Mouse (Mus musculus) neural tube, embryonic 13.5 days (tissue): ENCODE results near the gene Smg6. TPM values are rescaled to one million over a fixed set of nuclear protein-coding genes. Genes with fewer than 3 reads are reported as not detected.

Experiments used
- ATAC-seq: fragments of 200-750 bp; cut with Nextera tagmentation; 2 replicates; pipeline ENCODE4 v1.8.0; 2017; ENCODE audit warnings: low read depth, mild to moderate bottlenecking, moderate TSS enrichment, moderate library complexity
- H3K27ac ChIP-seq: fragments of 300-500 bp; sonication (generic); replicated peaks from 2 replicates; pipeline ENCODE4 v1.5.1; 2015; ENCODE audit warnings: moderate library complexity, mild to moderate bottlenecking, inconsistent platforms
- H3K27me3 ChIP-seq: fragments of 300-500 bp; sonication (generic); 2 replicates; pipeline ENCODE4 v1.6.1; 2015; ENCODE audit warnings: mild to moderate bottlenecking, inconsistent platforms
- H3K36me3 ChIP-seq: fragments of 300-500 bp; sonication (generic); 2 replicates; pipeline ENCODE4 v1.6.1; 2015; ENCODE audit warnings: mild to moderate bottlenecking, inconsistent platforms
- H3K4me1 ChIP-seq: fragments of 300-500 bp; sonication (generic); replicated peaks from 2 replicates; pipeline ENCODE4 v1.6.1; 2015; ENCODE audit warnings: inconsistent platforms
- H3K4me2 ChIP-seq: fragments of 300-500 bp; sonication (generic); 2 replicates; pipeline ENCODE4 v1.6.1; 2015; ENCODE audit warnings: inconsistent platforms, mild to moderate bottlenecking, moderate library complexity
- H3K4me3 ChIP-seq: fragments of 300-500 bp; sonication (generic); 2 replicates; pipeline ENCODE4 v1.5.1; 2015; ENCODE audit warnings: mild to moderate bottlenecking, inconsistent platforms
- H3K9ac ChIP-seq: fragments of 300-500 bp; sonication (generic); 2 replicates; pipeline ENCODE4 v1.6.1; 2015; ENCODE audit warnings: moderate library complexity, mild to moderate bottlenecking, inconsistent platforms
- H3K9me3 ChIP-seq: fragments of 300-500 bp; sonication (generic); 2 replicates; pipeline ENCODE4 v1.6.1; 2016; ENCODE audit warnings: inconsistent platforms
- WGBS: fragments of 180-500 bp; shearing (Covaris S2); methylation state at CpG from one replicate; pipeline ENCODE4 v1.1.7; 2015; 5-methylcytosine and 5-hydroxymethylcytosine counted together
- polyA plus RNA-seq: library from polyadenylated mRNA; unstranded; fragments of >200 nt; fragmentation: Nextera tagmentation; extraction: Ambion mirVana; gene quantifications from 2 replicates; pipeline ENCODE4 v1.2.1, GENCODE M21; 2015

Smg6 gene
- polyA plus RNA-seq, 1 experiment from 2014 or later, result 17.4 TPM

- WGBS, result 50% methylated on average over 12 of the region's 12 CpGs
- Histone ChIP-seq H3K9ac (peak overlapping the region; percentile 87), H3K9me3 (no peaks in the 10 kb centered on the region), H3K27me3 (peaks cover 8% of the 10 kb centered on the region), H3K4me1 (peaks cover 38% of the 10 kb centered on the region), H3K36me3 (peaks cover 36% of the 10 kb centered on the region), H3K4me3 (peak overlapping the region; percentile 82), H3K4me2 (peak overlapping the region; percentile 98), H3K27ac (peak overlapping the region; percentile 90)
- no peak for ATAC-seq
Observed at GRCm38 (mm10) chr11:75178011-75178410, 252.4 kb downstream of the Smg6 start.

- Histone ChIP-seq H3K36me3 (peaks cover 36% of the 10 kb centered on the region), H3K4me3 (peak within 1 kb of the TSS; percentile 82), H3K27me3 (peaks cover 8% of the 10 kb centered on the region), H3K4me2 (peak within 1 kb of the TSS; percentile 98), H3K27ac (peak within 1 kb of the TSS; percentile 90), H3K4me1 (peaks cover 42% of the 10 kb centered on the region), H3K9ac (peak within 1 kb of the TSS; percentile 87), H3K9me3 (no peaks in the 10 kb centered on the region)
- ATAC-seq, result peak; percentile 95
- WGBS, result under 1% methylated on average over 33 of the region's 33 CpGs
Observed at GRCm38 (mm10) chr11:75178672-75179208, 253.1 kb downstream of the Smg6 start, which contains the start of gene Ovca2. TSS of gene Ovca2 (minus strand) at chr11:75178835.

GRCm38 (mm10) chr11:75183917-75184570, 258.4 kb downstream of the Smg6 start:
- H3K4me2 ChIP-seq, result no peak overlapping the region
- no peaks in the 10 kb centered on the region for H3K9me3 ChIP-seq
- H3K4me3 ChIP-seq, result no peak overlapping the region
- no peak for ATAC-seq
- H3K27me3 ChIP-seq, result no peaks in the 10 kb centered on the region
- WGBS, result 82% methylated on average over 2 of the region's 2 CpGs
- H3K27ac ChIP-seq, result peak overlapping the region; percentile 67
- 0 out of 2 replicates have a peak overlapping the region, but pooled peaks have one; percentile 34 for H3K9ac ChIP-seq
- H3K36me3 ChIP-seq, result peaks cover 16% of the 10 kb centered on the region; the same call in 1 of the 2 replicates
- peaks cover 51% of the 10 kb centered on the region for H3K4me1 ChIP-seq

GRCm38 (mm10) chr11:75184573-75184972, 258.9 kb downstream of the Smg6 start:
- H3K4me3 ChIP-seq, result no peak overlapping the region
- H3K9me3 ChIP-seq, result no peaks in the 10 kb centered on the region
- H3K36me3 ChIP-seq, result peaks cover 16% of the 10 kb centered on the region; the same call in 1 of the 2 replicates
- ATAC-seq, result no peak
- peak overlapping the region; percentile 34; the same call in 1 of the 2 replicates for H3K9ac ChIP-seq
- H3K27ac ChIP-seq, result peak overlapping the region; percentile 67
- H3K27me3 ChIP-seq, result no peaks in the 10 kb centered on the region
- H3K4me2 ChIP-seq, result no peak overlapping the region
- H3K4me1 ChIP-seq, result peaks cover 51% of the 10 kb centered on the region
- WGBS, result 85% methylated on average over 5 of the region's 5 CpGs

- WGBS, result 58% methylated on average over 1 of the region's 2 CpGs
- H3K9me3 ChIP-seq, result no peaks in the 10 kb centered on the region
- no peak overlapping the region for H3K4me2 ChIP-seq
- H3K27me3 ChIP-seq, result no peaks in the 10 kb centered on the region
- ATAC-seq, result no peak
- H3K36me3 ChIP-seq, result peaks cover 16% of the 10 kb centered on the region; the same call in 1 of the 2 replicates
- peak overlapping the region; percentile 34; the same call in 1 of the 2 replicates for H3K9ac ChIP-seq
- peaks cover 54% of the 10 kb centered on the region for H3K4me1 ChIP-seq
- peak overlapping the region; percentile 67 for H3K27ac ChIP-seq
- no peak overlapping the region for H3K4me3 ChIP-seq
Observed at GRCm38 (mm10) chr11:75184986-75185385, 259.4 kb downstream of the Smg6 start.

GRCm38 (mm10) chr11:75189713-75190370, 264.2 kb downstream of the Smg6 start:
- peak; percentile 21; the same call in 1 of the 2 replicates for ATAC-seq
- Histone ChIP-seq H3K27ac (no peak overlapping the region), H3K36me3 (no peaks in the 10 kb centered on the region)

GRCm38 (mm10) chr11:75190371-75190724, 264.7 kb downstream of the Smg6 start:
- H3K27ac ChIP-seq, result peak overlapping the region; percentile 50
- H3K4me2 ChIP-seq, result peak overlapping the region; percentile 82
- H3K9me3 ChIP-seq, result no peaks in the 10 kb centered on the region
- H3K27me3 ChIP-seq, result peaks cover 44% of the 10 kb centered on the region
- WGBS, result 1% methylated on average over 24 of the region's 24 CpGs
- H3K36me3 ChIP-seq, result no peaks in the 10 kb centered on the region
- peak; percentile 66 for ATAC-seq
- H3K4me1 ChIP-seq, result peaks cover 56% of the 10 kb centered on the region
- H3K4me3 ChIP-seq, result peak overlapping the region; percentile 72
- H3K9ac ChIP-seq, result peak overlapping the region; percentile 74

More at GRCm38 (mm10) chr11:75189713-75190370, 264.2 kb downstream of the Smg6 start:
- H3K4me2 ChIP-seq, result peak overlapping the region; percentile 82
- peaks cover 56% of the 10 kb centered on the region for H3K4me1 ChIP-seq
- H3K9ac ChIP-seq, result peak overlapping the region; percentile 74
- H3K27me3 ChIP-seq, result peaks cover 39% of the 10 kb centered on the region
- peak overlapping the region; percentile 72 for H3K4me3 ChIP-seq
- H3K9me3 ChIP-seq, result no peaks in the 10 kb centered on the region
- under 1% methylated on average over 22 of the region's 22 CpGs for WGBS

GRCm38 (mm10) chr11:75190905-75191441, 265.4 kb downstream of the Smg6 start, which contains the start of gene Dph1:
TSS of gene Dph1 (minus strand) at chr11:75191241.
- no peak for ATAC-seq
- Histone ChIP-seq H3K36me3 (no peaks in the 10 kb centered on the region), H3K9ac (peak within 1 kb of the TSS; percentile 74), H3K27ac (peak within 1 kb of the TSS; percentile 50), H3K4me2 (peak within 1 kb of the TSS; percentile 82), H3K4me1 (peaks cover 56% of the 10 kb centered on the region), H3K4me3 (peak within 1 kb of the TSS; percentile 72), H3K27me3 (peaks cover 51% of the 10 kb centered on the region), H3K9me3 (no peaks in the 10 kb centered on the region)
- 50% methylated on average over 5 of the region's 5 CpGs for WGBS

GRCm38 (mm10) chr11:75191841-75192240, 266.2 kb downstream of the Smg6 start:
- no peaks in the 10 kb centered on the region for H3K36me3 ChIP-seq
- no peak overlapping the region for H3K9ac ChIP-seq
- H3K4me3 ChIP-seq, result no peak overlapping the region
- peaks cover 59% of the 10 kb centered on the region for H3K27me3 ChIP-seq
- no peaks in the 10 kb centered on the region for H3K9me3 ChIP-seq
- H3K4me2 ChIP-seq, result no peak overlapping the region
- H3K27ac ChIP-seq, result no peak overlapping the region
- H3K4me1 ChIP-seq, result peaks cover 60% of the 10 kb centered on the region
- ATAC-seq, result no peak
- WGBS, result 63% methylated on average over 6 of the region's 6 CpGs

GRCm38 (mm10) chr11:75192336-75193214, 267.0 kb downstream of the Smg6 start:
- peak overlapping the region; percentile 78; the same call in 1 of the 2 replicates for H3K9ac ChIP-seq
- H3K4me2 ChIP-seq, result peak overlapping the region; percentile 69
- H3K36me3 ChIP-seq, result no peaks in the 10 kb centered on the region
- peak overlapping the region; percentile 61 for H3K4me3 ChIP-seq
- H3K27me3 ChIP-seq, result peaks cover 62% of the 10 kb centered on the region
- ATAC-seq, result peak; percentile 40; the same call in 1 of the 2 replicates
- 23% methylated on average over 13 of the region's 13 CpGs for WGBS
- H3K9me3 ChIP-seq, result no peaks in the 10 kb centered on the region
- H3K4me1 ChIP-seq, result peaks cover 65% of the 10 kb centered on the region
- H3K27ac ChIP-seq, result 0 out of 2 replicates have a peak overlapping the region, but pooled peaks have one; percentile 59
